Mouse (Mus musculus): ENCODE measurements at regions not wholly inside any gene's neighbourhood (a gene's known extent, or its start where the extent isn't known, plus 50 kb on each side); places are given as distances from the start of the nearest gene placed in this dataset.

GRCm38 (mm10) chr13:16564988-16565387, 553.3 kb downstream of the Inhba start:
- 46% methylated on average over 1 of the region's 1 CpGs for WGBS
- H3K36me3 ChIP-seq (replicated peaks; ENCODE audit: control insufficient read depth, insufficient read depth, low read length): no peaks in the 10 kb centered on the region
- ATAC-seq (ENCODE audit: insufficient read depth, low read depth): no peak

GRCm38 (mm10) chr13:16574069-16574468, 562.4 kb downstream of the Inhba start:
- no peak overlapping the region for H3K4me2 ChIP-seq (ENCODE audit: low read depth, low read length)
- no peaks in the 10 kb centered on the region for H3K4me1 ChIP-seq (ENCODE audit: control insufficient read depth, insufficient read depth)
- H3K9ac ChIP-seq (replicated peaks; ENCODE audit: low read depth, low read length): no peak overlapping the region
- no peak for DNase-seq (ENCODE audit: low spot score)
- H3K27me3 ChIP-seq (ENCODE audit: control insufficient read depth, insufficient read depth, low read length): no peaks in the 10 kb centered on the region
- ATAC-seq (ENCODE audit: insufficient read depth, low read depth): no peak
- H3K4me3 ChIP-seq (ENCODE audit: low read depth, low read length): no peak overlapping the region
- 18% methylated on average over 4 of the region's 4 CpGs for WGBS
- H3K9me3 ChIP-seq (replicated peaks; ENCODE audit: control insufficient read depth, low read length): no peaks in the 10 kb centered on the region
- H3K27ac ChIP-seq (ENCODE audit: low read depth): no peak overlapping the region
- H3K36me3 ChIP-seq (replicated peaks; ENCODE audit: control insufficient read depth, insufficient read depth, low read length): no peaks in the 10 kb centered on the region
- TF ChIP-seq EP300 (IDR thresholded peaks at IDR 0.05; ENCODE audit: low read depth) (no peak), CTCF (IDR thresholded peaks at IDR 0.05; ENCODE audit: low read depth) (no peak)

More at GRCm38 (mm10) chr13:16564988-16565387, 553.3 kb downstream of the Inhba start:
- no peak overlapping the region for H3K4me3 ChIP-seq (ENCODE audit: low read depth, low read length)
- no peaks in the 10 kb centered on the region for H3K9me3 ChIP-seq (replicated peaks; ENCODE audit: control insufficient read depth, low read length)
- H3K9ac ChIP-seq (replicated peaks; ENCODE audit: low read depth, low read length): no peak overlapping the region
- no peaks in the 10 kb centered on the region for H3K4me1 ChIP-seq (ENCODE audit: control insufficient read depth, insufficient read depth)
- DNase-seq (ENCODE audit: low spot score): no peak
- H3K27me3 ChIP-seq (ENCODE audit: control insufficient read depth, insufficient read depth, low read length): no peaks in the 10 kb centered on the region
- H3K4me2 ChIP-seq (ENCODE audit: low read depth, low read length): no peak overlapping the region
- no peak overlapping the region for H3K27ac ChIP-seq (ENCODE audit: low read depth)
- TF ChIP-seq CTCF (IDR thresholded peaks at IDR 0.05; ENCODE audit: low read depth): no peak
- TF ChIP-seq EP300 (IDR thresholded peaks at IDR 0.05; ENCODE audit: low read depth): no peak

- TF ChIP-seq EP300 (IDR thresholded peaks at IDR 0.05; ENCODE audit: low read depth) (no peak), CTCF (IDR thresholded peaks at IDR 0.05; ENCODE audit: low read depth) (no peak)
- Histone ChIP-seq H3K4me3 (ENCODE audit: low read depth, low read length) (no peak overlapping the region), H3K4me1 (ENCODE audit: control insufficient read depth, insufficient read depth) (no peaks in the 10 kb centered on the region), H3K27ac (ENCODE audit: low read depth) (no peak overlapping the region), H3K27me3 (ENCODE audit: control insufficient read depth, insufficient read depth, low read length) (no peaks in the 10 kb centered on the region), H3K9me3 (replicated peaks; ENCODE audit: control insufficient read depth, low read length) (no peaks in the 10 kb centered on the region), H3K36me3 (replicated peaks; ENCODE audit: control insufficient read depth, insufficient read depth, low read length) (no peaks in the 10 kb centered on the region), H3K4me2 (ENCODE audit: low read depth, low read length) (no peak overlapping the region), H3K9ac (replicated peaks; ENCODE audit: low read depth, low read length) (no peak overlapping the region)
- ATAC-seq (ENCODE audit: insufficient read depth, low read depth) (no peak), DNase-seq (ENCODE audit: low spot score) (no peak)
Observed at GRCm38 (mm10) chr13:16586286-16586685, 574.6 kb downstream of the Inhba start.

- no peak for ATAC-seq (ENCODE audit: insufficient read depth, low read depth)
- 88% methylated on average over 5 of the region's 5 CpGs for WGBS
- TF ChIP-seq EP300 (IDR thresholded peaks at IDR 0.05; ENCODE audit: low read depth) (no peak), CTCF (IDR thresholded peaks at IDR 0.05; ENCODE audit: low read depth) (no peak)
Observed at GRCm38 (mm10) chr13:16619755-16620154, 608.1 kb downstream of the Inhba start.

DNA sequence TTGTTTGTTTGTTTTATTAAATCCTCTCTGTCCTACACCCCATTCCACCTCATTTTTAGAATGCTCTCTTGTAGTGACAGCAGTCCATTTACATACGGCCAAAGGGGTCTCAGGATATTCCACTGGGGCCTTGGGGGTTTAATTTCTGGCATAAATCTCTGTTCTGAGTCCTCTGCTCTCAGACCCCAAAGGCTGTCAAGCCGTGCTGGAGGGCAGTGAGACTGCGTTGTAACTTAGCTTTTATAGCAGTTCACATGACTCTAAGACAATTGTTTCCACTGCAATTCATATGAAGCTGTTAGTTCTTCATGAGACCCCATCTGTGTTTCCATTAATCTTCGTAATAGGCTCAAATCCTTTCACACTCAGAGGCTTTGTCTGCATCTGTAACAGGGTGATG, 614.9 kb downstream of the Inhba start:
- 82% methylated on average over 4 of the region's 4 CpGs for WGBS
- no peak overlapping the region for H3K27ac ChIP-seq (ENCODE audit: low read depth)
- no peak for ATAC-seq (ENCODE audit: insufficient read depth, low read depth)
- no peaks in the 10 kb centered on the region for H3K36me3 ChIP-seq (replicated peaks; ENCODE audit: control insufficient read depth, insufficient read depth, low read length)
- DNase-seq (ENCODE audit: low spot score): no peak
- H3K27me3 ChIP-seq (ENCODE audit: control insufficient read depth, insufficient read depth, low read length): no peaks in the 10 kb centered on the region
- no peak overlapping the region for H3K9ac ChIP-seq (replicated peaks; ENCODE audit: low read depth, low read length)
- no peak overlapping the region for H3K4me2 ChIP-seq (ENCODE audit: low read depth, low read length)
- no peaks in the 10 kb centered on the region for H3K4me1 ChIP-seq (ENCODE audit: control insufficient read depth, insufficient read depth)
- no peaks in the 10 kb centered on the region for H3K9me3 ChIP-seq (replicated peaks; ENCODE audit: control insufficient read depth, low read length)
- TF ChIP-seq EP300 (IDR thresholded peaks at IDR 0.05; ENCODE audit: low read depth) (no peak), CTCF (IDR thresholded peaks at IDR 0.05; ENCODE audit: low read depth) (no peak)
- no peak overlapping the region for H3K4me3 ChIP-seq (ENCODE audit: low read depth, low read length)

More at GRCm38 (mm10) chr13:16619755-16620154, 608.1 kb downstream of the Inhba start:
- Histone ChIP-seq H3K4me2 (ENCODE audit: low read depth, low read length) (no peak overlapping the region), H3K27me3 (ENCODE audit: control insufficient read depth, insufficient read depth, low read length) (no peaks in the 10 kb centered on the region), H3K4me3 (ENCODE audit: low read depth, low read length) (no peak overlapping the region), H3K27ac (ENCODE audit: low read depth) (no peak overlapping the region), H3K9me3 (replicated peaks; ENCODE audit: control insufficient read depth, low read length) (no peaks in the 10 kb centered on the region), H3K4me1 (ENCODE audit: control insufficient read depth, insufficient read depth) (no peaks in the 10 kb centered on the region), H3K36me3 (replicated peaks; ENCODE audit: control insufficient read depth, insufficient read depth, low read length) (no peaks in the 10 kb centered on the region), H3K9ac (replicated peaks; ENCODE audit: low read depth, low read length) (no peak overlapping the region)
- DNase-seq (ENCODE audit: low spot score): no peak

DNA sequence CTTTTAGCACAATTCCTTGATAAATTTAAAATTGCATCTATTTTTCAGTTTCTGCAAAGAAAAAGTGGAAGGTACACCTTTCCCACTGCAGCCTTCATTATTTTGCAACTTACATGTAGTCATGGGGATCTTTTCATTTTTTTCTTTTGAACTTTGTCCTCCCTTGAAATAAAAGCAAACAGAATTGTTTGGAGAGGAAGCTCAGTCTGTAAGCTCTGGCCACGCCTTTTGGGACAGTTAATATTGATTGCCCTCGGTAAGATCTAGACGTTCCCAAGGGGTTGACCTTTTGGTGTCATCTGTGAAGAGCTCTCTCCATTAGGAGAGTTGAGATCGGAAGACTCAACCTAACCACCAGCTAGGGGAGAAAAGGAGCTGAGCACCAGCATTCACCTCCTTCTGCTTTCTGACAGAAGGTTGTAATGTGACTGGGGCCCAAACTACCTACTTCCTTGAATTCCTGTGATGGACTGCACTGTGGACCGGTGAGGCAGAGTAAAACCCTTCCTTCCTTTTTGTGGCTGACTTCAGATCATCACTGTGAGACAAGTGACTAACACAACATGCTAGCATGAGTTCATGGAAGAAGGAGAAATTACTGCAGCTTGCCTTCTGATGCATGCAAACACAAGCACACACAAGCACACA, 621.9 kb downstream of the Inhba start:
- no peaks in the 10 kb centered on the region for H3K36me3 ChIP-seq (replicated peaks; ENCODE audit: control insufficient read depth, insufficient read depth, low read length)
- H3K4me2 ChIP-seq (ENCODE audit: low read depth, low read length): no peak overlapping the region
- ATAC-seq (ENCODE audit: insufficient read depth, low read depth) (no peak), DNase-seq (ENCODE audit: low spot score) (no peak)
- H3K27ac ChIP-seq (ENCODE audit: low read depth): no peak overlapping the region
- H3K4me1 ChIP-seq (ENCODE audit: control insufficient read depth, insufficient read depth): no peaks in the 10 kb centered on the region
- no peaks in the 10 kb centered on the region for H3K27me3 ChIP-seq (ENCODE audit: control insufficient read depth, insufficient read depth, low read length)
- TF ChIP-seq CTCF (IDR thresholded peaks at IDR 0.05; ENCODE audit: low read depth) (no peak), EP300 (IDR thresholded peaks at IDR 0.05; ENCODE audit: low read depth) (no peak)
- H3K9ac ChIP-seq (replicated peaks; ENCODE audit: low read depth, low read length): no peak overlapping the region
- H3K4me3 ChIP-seq (ENCODE audit: low read depth, low read length): no peak overlapping the region
- 59% methylated on average over 5 of the region's 5 CpGs for WGBS
- H3K9me3 ChIP-seq (replicated peaks; ENCODE audit: control insufficient read depth, low read length): no peaks in the 10 kb centered on the region
